Mouse (Mus musculus) E14TG2a.4 (cell line): ENCODE measurements at regions not wholly inside any gene's neighbourhood (a gene's known extent, or its start where the extent isn't known, plus 50 kb on each side); places are given as distances from the start of the nearest gene placed in this dataset.
"Not testable (repeated sequence)": the region's sequence is repeated elsewhere in the genome, so short reads cannot be mapped to it uniquely, and the experiment has no call there.

Experiments used
- H3K27me3 ChIP-seq: 2 replicates; pipeline ENCODE4 v1.6.1; 2014; ENCODE audit warnings: low read length, control low read depth; ENCODE audit not compliant: insufficient read depth
- H3K36me3 ChIP-seq: 2 replicates; pipeline ENCODE4 v1.6.1; 2014; ENCODE audit warnings: low read length, control low read depth; ENCODE audit not compliant: insufficient read depth
- H3K4me1 ChIP-seq: replicated peaks from 2 replicates; pipeline ENCODE4 v1.6.1; 2014; ENCODE audit warnings: low read depth, low read length, control low read depth
- H3K4me3 ChIP-seq: replicated peaks from 2 replicates; pipeline ENCODE4 v1.5.1; 2014; ENCODE audit warnings: mild to moderate bottlenecking, low read length
- H3K9me3 ChIP-seq: 2 replicates; pipeline ENCODE4 v1.6.1; 2014; ENCODE audit warnings: low read length, control low read depth
- CTCF ChIP-seq: conservative IDR thresholded peaks from 2 replicates; pipeline ENCODE4 v1.5.1; 2014; ENCODE audit warnings: low read length
- NANOG ChIP-seq: IDR thresholded peaks from 2 replicates; pipeline ENCODE4 v1.6.1; 2014; ENCODE audit warnings: borderline replicate concordance, low read length, mixed read lengths
- POU5F1 ChIP-seq: IDR thresholded peaks from 2 replicates; pipeline ENCODE4 v1.6.1; 2014; ENCODE audit warnings: low read length, borderline replicate concordance

DNA sequence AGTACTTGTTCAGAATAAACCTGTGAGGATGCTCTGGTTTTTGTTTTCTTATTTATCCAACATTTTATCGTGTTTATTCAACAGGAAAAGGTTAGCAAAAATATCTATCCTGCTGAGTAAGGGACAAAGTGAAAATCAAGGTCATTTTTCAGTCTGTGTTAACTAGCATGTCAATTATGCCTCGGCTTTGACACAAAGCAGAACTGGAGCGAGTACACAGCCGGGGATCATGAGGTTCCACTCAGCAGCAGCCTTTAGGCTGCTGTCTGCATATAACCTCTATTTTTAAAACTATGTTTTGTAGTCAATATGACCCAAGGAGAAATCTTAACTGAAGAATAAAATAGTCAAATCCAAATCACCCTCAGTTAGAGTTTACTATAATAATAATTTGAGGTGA, 542.6 kb downstream of the Anxa1 start:
- no peaks in the 10 kb centered on the region for H3K27me3 ChIP-seq
- H3K4me1 ChIP-seq: no peaks in the 10 kb centered on the region
- peaks cover 17% of the 10 kb centered on the region for H3K9me3 ChIP-seq
- no peak overlapping the region for H3K4me3 ChIP-seq
- no peak for TF ChIP-seq CTCF
- no peak for TF ChIP-seq POU5F1
- TF ChIP-seq NANOG: no peak
- no peaks in the 10 kb centered on the region for H3K36me3 ChIP-seq

DNA sequence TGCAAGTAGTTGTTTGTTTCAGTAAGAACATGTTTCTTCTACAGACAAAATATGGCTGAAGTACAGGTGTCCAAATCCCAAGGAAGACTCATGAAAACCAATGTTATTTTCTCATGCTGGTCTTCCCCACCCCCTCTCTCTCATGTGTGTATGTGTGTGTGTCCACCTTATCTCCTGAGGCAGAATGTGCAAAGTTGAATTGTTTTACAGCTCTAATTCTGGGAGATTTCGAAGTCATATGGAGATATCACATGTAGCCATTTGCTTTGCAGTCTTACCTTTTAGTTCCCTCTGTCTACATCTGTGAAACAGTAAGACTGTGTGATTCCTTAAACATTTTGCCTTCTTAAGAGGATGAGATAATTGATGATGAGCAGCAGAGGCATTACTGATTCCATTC, 582.8 kb downstream of the Anxa1 start:
- Histone ChIP-seq H3K27me3 (no peaks in the 10 kb centered on the region), H3K9me3 (no peaks in the 10 kb centered on the region), H3K4me3 (no peak overlapping the region), H3K4me1 (no peaks in the 10 kb centered on the region), H3K36me3 (no peaks in the 10 kb centered on the region)
- TF ChIP-seq CTCF (no peak), NANOG (no peak), POU5F1 (no peak)

DNA sequence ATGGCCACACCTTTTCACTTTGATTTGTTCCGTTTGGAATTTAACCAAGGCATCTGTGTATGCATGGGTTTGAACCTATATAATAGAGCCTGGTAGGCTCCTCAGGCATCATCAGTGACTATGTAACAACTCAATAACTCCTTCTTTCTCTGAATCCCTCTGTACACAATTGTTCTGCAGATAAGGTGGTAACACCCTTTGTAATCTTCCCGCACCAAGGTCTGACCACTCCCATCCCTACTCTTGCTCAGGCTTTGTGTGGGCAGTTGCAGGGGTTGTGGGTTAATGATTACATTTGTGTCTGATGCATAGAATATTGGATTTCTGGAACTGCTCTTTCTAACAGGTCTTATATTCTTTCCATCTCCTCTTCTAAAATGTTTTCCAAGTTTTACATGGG, 596.9 kb downstream of the Anxa1 start:
- Histone ChIP-seq H3K36me3 (no peaks in the 10 kb centered on the region), H3K4me1 (peaks cover 4% of the 10 kb centered on the region; the same call in 1 of the 2 replicates), H3K4me3 (no peak overlapping the region), H3K9me3 (no peaks in the 10 kb centered on the region), H3K27me3 (no peaks in the 10 kb centered on the region)
- TF ChIP-seq CTCF (no peak), NANOG (no peak), POU5F1 (no peak)

DNA sequence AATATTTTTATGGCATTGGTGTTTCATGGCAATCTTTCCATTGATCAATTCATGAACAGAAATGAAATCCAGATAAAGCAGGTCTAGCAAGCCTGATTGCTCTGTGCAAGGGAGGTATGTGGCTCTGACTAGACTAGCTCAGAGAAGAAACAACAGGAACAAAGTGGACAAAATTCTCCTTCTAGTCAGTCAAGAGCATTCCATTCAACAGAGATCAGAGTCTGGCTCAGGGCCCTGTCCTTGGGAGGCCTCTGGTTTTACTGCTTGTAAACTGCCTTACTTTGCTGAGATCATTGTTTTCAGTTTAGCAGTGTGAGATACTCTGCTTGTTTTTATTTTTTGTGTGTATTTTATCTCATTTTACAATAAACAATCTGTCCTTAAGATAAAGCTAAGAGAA, 607.2 kb downstream of the Anxa1 start:
- TF ChIP-seq CTCF (no peak), POU5F1 (no peak), NANOG (no peak)

DNA sequence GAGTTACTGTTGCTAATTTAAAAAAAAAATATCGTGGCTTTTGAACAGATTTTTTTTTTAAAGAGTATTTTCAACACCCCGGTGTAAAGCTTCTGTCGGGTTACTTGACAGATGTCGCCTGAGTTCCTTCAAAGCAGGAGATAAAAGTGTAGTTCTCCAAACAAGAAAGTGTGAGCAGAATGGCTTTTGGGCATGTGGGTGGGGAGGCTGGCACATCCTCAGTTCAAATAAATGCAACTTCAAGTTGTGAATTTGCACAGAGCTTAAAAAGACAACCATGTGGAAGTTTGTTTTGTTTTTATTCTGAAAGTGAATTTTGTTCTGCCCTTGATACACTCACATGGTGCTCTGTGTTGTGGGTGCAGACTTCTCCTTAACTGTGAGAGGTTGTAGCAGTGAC, 612.9 kb downstream of the Anxa1 start:
- Histone ChIP-seq H3K4me1 (no peaks in the 10 kb centered on the region), H3K9me3 (no peaks in the 10 kb centered on the region), H3K4me3 (no peak overlapping the region), H3K27me3 (no peaks in the 10 kb centered on the region), H3K36me3 (no peaks in the 10 kb centered on the region)
- TF ChIP-seq CTCF (no peak), POU5F1 (no peak), NANOG (no peak)

More for the DNA sequence above, 607.2 kb downstream of the Anxa1 start:
- Histone ChIP-seq H3K4me3 (no peak overlapping the region), H3K9me3 (no peaks in the 10 kb centered on the region), H3K36me3 (no peaks in the 10 kb centered on the region), H3K27me3 (no peaks in the 10 kb centered on the region), H3K4me1 (no peaks in the 10 kb centered on the region)

DNA sequence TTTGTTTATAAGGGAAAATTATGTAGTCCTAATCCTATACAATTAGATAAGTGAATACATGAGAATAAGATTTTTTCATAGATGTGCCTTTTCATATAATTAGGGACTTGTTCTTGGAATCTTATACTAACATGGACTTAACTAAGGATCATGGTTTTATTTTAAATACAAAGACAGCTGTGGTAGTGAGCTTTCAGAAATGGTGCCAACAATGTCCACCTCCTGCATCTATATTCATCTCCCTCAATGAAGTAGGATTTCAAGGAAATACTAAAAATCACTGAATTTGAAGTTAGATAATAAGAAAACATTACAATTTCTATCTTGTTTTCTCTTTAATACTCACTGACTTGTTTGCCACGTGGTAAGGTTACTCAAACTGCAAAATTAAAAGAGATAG, 619.8 kb downstream of the Anxa1 start:
- Histone ChIP-seq H3K4me3 (no peak overlapping the region), H3K27me3 (no peaks in the 10 kb centered on the region), H3K36me3 (no peaks in the 10 kb centered on the region), H3K4me1 (no peaks in the 10 kb centered on the region), H3K9me3 (no peaks in the 10 kb centered on the region)
- TF ChIP-seq CTCF (no peak), NANOG (no peak)

DNA sequence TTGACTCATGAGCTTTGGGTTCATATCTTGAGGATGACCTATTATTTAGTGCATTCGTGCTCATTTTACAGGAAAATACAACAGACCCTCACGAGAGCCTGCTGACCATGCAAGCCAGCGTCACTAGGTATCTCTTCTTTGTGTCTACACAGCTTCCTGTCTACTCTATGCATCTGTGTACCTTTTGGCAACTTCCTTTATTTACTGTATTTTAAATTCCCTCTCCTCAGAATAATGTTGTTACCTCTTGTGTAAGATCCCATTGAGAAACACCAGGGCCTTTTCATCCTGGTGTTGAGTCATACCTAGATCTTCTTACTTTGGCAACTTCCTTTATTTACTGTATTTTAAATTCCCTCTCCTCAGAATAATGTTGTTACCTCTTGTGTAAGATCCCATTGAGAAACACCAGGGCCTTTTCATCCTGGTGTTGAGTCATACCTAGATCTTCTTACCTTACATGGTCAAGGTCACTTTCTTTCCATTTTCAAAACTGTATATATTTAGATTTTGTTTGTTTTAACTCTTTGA, 639.1 kb upstream of the Rorb start:
- H3K9me3 ChIP-seq, H3K27me3 ChIP-seq, H3K36me3 ChIP-seq, H3K4me3 ChIP-seq, H3K4me1 ChIP-seq: not testable (repeated sequence)

DNA sequence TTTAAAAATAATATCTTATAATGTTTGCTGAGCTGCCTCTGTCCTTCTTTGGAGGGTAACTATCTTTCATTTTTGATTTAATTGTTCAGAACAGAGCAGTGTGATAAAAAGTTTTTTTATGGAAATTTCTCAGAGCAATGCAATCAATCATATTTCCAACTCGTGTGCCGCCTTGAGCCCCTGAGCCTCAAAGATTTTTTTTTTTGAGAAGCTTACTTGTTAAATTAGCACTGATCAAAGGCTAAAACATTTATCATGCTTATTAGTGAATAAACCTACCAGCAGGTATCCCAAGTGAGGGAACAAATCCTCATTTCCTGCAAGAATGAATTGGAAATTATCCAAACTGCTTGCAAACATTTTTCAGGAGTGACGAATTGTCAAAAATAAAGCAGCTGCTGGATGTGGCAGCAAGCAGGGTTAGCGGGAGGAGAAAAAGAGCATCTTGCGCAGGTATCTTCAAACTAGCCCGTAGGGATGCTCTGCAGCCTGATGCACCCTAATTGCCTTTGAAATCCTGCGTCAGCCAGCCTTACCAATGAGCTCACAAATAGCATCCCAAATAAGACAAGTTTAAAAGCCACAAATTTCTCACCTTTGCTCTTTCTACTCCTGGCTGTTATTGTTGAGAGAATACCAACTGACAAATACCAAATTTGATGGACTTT, 637.0 kb upstream of the Rorb start:
- H3K4me1 ChIP-seq: no peaks in the 10 kb centered on the region
- H3K4me3 ChIP-seq: no peak overlapping the region
- no peaks in the 10 kb centered on the region for H3K27me3 ChIP-seq
- H3K36me3 ChIP-seq: no peaks in the 10 kb centered on the region
- H3K9me3 ChIP-seq: no peaks in the 10 kb centered on the region
- TF ChIP-seq POU5F1 (no peak), CTCF (no peak), NANOG (no peak)

DNA sequence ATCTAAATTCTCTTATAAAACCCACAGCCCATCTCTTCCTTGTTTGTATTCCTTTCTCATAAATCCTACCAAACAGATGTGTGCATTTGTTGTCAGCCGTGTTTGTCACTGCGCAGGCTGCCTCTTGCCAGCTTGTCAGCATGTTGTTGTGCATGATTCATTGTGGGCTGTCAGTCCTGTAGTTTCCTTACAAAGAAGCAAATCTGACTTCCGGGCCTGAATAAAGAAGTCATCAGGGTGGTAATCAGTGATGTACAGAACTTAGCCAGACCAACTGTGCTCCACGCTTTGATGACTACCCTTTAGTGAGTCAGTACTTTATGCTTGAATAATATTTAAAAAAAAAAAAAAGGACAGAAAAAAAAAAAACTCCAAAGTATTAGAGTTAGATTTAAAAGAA, 608.9 kb upstream of the Rorb start:
- Histone ChIP-seq H3K36me3 (no peaks in the 10 kb centered on the region), H3K4me1 (no peaks in the 10 kb centered on the region), H3K27me3 (no peaks in the 10 kb centered on the region), H3K4me3 (no peak overlapping the region), H3K9me3 (no peaks in the 10 kb centered on the region)
- no peak for TF ChIP-seq POU5F1
